Mouse (Mus musculus) liver, postnatal 0 days (tissue): ENCODE data around the gene Higd1a.

Experiments
- CTCF ChIP-seq: sonication (generic); IDR thresholded peaks from 2 replicates; pipeline ENCODE4 v1.5.1; 2016; ENCODE audit warnings: antibody characterized with exemption, low read depth
- EP300 ChIP-seq: IDR thresholded peaks from 2 replicates; pipeline ENCODE4 v1.6.1; 2016; ENCODE audit warnings: antibody characterized with exemption, low read depth, mild to moderate bottlenecking

GRCm38 (mm10) chr9:121858153-121858488 lies at the start of gene Higd1a:
- TF ChIP-seq CTCF (no peak), EP300 (no peak)
